Mouse (Mus musculus): Measurements from ENCODE around the gene Lrrc49. TPM values are rescaled to one million over a fixed set of nuclear protein-coding genes. Genes with fewer than 3 reads are reported as not detected.

Lrrc49 gene
- polyA plus RNA-seq, 1 experiment = 0.54 TPM

DNA sequence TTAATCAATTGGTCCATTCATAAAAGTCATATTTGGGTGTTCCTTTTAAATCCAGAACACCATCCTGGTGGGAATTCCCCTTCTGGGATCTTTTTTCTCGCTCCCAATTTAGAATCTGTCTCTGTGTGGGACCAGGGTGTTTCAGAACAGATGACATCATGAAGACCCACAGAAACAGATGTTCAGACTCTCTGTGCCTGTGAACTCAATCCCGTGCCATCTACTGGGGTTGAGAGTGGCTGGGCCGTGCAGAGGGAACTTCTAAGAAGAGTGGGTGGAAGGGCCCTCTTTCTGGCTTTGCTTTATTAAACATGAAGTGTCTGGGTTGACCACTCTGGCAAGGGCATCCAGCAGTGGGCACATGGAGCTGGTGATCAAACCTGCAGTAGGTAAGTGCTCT lies 129.5 kb downstream of the Lrrc49 start:
- Histone ChIP-seq H3K4me1 (peaks cover 11% of the 10 kb centered on the region), H3K9me3 (no peaks in the 10 kb centered on the region), H3K27me3 (replicated peaks) (peaks cover 41% of the 10 kb centered on the region), H3K36me3 (replicated peaks; ENCODE audit: low read length) (no peaks in the 10 kb centered on the region), H3K4me3 (replicated peaks) (no peak overlapping the region)
- TF ChIP-seq GATA1 (IDR thresholded peaks at IDR 0.05; ENCODE audit: borderline replicate concordance, low read length) (no peak), FLI1 (IDR thresholded peaks at IDR 0.05; ENCODE audit: low read length) (no peak)

DNA sequence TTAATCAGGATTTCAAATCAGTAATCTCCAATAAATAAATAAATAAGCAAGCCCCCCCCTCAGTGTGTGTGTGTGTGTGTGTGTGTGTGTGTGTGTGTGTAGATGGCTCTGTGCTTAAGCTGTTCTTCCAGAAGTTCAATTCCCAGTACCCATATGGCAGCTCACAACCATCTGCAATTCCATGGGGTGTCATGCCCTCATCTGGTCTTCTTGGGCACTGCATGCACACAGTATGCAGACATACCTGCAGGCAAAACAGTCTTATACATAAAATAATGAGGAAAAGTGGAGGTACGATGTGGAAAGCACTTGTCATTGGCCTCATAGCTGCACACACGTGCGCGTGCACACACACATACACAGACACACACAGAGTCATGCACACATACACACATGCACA lies 136.7 kb downstream of the Lrrc49 start:
- Histone ChIP-seq H3K36me3 (replicated peaks; ENCODE audit: low read length) (no peaks in the 10 kb centered on the region), H3K4me1 (peaks cover 8% of the 10 kb centered on the region), H3K4me3 (replicated peaks) (no peak overlapping the region), H3K27me3 (replicated peaks) (peaks cover 12% of the 10 kb centered on the region), H3K9me3 (no peaks in the 10 kb centered on the region)
- TF ChIP-seq FLI1 (IDR thresholded peaks at IDR 0.05; ENCODE audit: low read length) (no peak), GATA1 (IDR thresholded peaks at IDR 0.05; ENCODE audit: borderline replicate concordance, low read length) (no peak)

DNA sequence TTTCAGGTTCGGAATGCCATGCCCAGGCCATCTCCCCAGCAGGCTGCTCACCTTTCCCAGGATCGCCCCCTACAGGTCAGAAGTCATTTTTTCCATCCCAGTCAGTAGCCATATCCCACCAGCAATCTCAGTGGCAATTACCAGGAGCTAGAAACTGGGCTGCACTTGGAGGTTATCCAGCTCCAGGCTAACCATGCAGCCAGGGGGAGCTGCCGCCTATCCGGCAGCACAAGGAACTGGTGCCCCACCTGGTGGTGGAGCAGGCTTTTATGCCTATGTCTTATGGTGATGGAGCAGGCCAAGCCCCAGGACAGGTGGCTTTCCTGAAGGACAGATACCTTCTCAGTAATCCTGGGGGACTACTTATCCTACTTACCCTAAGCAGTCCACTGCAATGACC lies 139.8 kb downstream of the Lrrc49 start:
- Histone ChIP-seq H3K27me3 (replicated peaks) (peaks cover 5% of the 10 kb centered on the region), H3K4me1 (peaks cover 36% of the 10 kb centered on the region), H3K9me3 (no peaks in the 10 kb centered on the region), H3K36me3 (replicated peaks; ENCODE audit: low read length) (no peaks in the 10 kb centered on the region), H3K4me3 (replicated peaks) (no peak overlapping the region)
- TF ChIP-seq FLI1 (IDR thresholded peaks at IDR 0.05; ENCODE audit: low read length) (no peak), GATA1 (IDR thresholded peaks at IDR 0.05; ENCODE audit: borderline replicate concordance, low read length) (no peak)

DNA sequence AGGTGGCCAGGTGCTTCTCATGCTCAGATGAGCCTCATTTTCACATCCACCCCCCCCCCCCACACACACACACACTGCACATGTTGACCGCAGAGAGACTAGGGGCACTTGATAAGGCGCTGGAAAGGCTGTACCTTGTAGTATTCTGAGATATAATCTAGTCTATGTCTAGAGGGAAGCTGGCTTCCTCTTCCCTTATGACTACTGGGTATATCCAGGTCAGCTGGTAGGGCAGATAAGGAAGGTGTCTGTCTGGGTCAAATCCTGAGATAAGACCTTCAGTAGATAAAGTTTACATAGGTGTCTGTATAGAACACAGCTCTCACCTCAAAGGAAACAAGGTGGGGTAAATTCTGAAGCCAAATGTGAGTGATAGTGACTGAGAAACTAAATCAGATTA lies 141.8 kb downstream of the Lrrc49 start:
- H3K27me3 ChIP-seq (replicated peaks) = peaks cover 3% of the 10 kb centered on the region
- no peaks in the 10 kb centered on the region for H3K36me3 ChIP-seq (replicated peaks; ENCODE audit: low read length)
- peaks cover 48% of the 10 kb centered on the region for H3K4me1 ChIP-seq
- peak overlapping the region; percentile 33 for H3K4me3 ChIP-seq (replicated peaks)
- no peaks in the 10 kb centered on the region for H3K9me3 ChIP-seq
- TF ChIP-seq FLI1 (IDR thresholded peaks at IDR 0.05; ENCODE audit: low read length) (no peak), GATA1 (IDR thresholded peaks at IDR 0.05; ENCODE audit: borderline replicate concordance, low read length) (no peak)

DNA sequence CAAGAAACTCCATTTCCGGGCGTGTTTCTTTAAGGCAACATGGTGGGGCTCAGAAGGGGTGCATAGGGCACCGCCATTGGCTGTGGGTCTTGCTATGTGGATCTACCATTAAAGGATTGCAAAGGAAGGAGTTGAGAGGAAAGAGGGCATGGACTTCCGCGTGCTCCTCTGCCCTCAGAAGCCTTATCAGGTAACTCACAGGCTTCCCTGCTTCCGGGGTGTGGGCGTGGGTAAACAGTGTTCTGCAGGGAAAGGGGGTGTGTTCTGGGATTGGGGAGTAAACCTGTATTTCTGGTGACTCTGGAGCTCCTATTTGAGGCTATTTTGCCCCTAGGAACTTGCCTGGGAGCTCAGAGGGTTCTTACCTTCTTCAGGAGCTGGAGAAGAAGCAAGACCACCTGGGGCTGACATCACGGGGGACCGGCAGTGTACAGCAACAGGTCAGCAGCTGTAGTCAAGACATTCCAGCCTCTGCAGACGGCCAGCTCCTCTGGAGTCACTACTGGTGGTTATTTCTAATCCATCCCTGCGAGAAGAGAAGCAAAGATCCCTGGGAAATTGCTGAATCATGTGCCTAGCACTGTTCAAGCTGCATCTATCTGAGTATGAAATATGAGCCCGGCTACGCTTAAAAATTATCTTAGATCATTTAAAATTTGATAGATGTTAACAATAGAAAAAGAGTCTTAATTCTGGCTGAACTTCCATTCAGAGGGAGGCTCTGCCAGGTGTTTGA lies 142.4 kb downstream of the Lrrc49 start:
- no peaks in the 10 kb centered on the region for H3K36me3 ChIP-seq (replicated peaks; ENCODE audit: low read length)
- H3K27me3 ChIP-seq (replicated peaks) = peaks cover 3% of the 10 kb centered on the region
- peak overlapping the region; percentile 83 for H3K4me3 ChIP-seq (replicated peaks)
- TF ChIP-seq GATA1 (IDR thresholded peaks at IDR 0.05; ENCODE audit: borderline replicate concordance, low read length) = peak; percentile 36; the same call in 1 of the 3 replicates
- peak; percentile 81 for TF ChIP-seq FLI1 (IDR thresholded peaks at IDR 0.05; ENCODE audit: low read length)
- no peaks in the 10 kb centered on the region for H3K9me3 ChIP-seq
- H3K4me1 ChIP-seq = peaks cover 48% of the 10 kb centered on the region

DNA sequence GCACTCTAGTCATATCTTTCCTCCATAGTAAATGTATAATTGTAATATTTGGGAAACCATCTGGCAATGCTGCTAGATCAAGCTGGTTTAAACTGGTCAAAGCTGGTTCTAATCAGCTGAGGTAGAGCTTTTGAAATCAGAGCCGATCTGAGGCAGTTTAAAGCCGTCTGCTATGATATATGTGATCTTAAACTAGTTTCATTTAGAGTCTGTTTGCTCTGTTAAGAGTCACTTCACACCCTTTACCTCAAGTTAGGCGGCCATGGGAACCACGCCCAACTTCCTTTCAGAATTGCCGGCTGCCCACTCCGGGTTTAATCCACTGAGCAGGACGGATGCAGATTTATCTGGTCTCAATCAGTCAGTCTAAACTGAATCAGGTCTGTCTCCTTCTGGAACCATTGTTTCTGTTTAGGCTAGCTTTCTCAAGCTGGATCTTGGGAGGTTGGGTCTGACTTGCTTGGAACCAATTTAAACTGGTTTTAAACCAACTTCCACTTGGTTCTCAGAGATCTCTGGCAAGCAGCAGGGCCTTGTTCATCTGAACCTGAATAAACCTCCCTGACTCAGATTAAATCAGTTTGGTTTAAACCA lies 144.4 kb downstream of the Lrrc49 start:
- Histone ChIP-seq H3K4me3 (replicated peaks) (no peak overlapping the region), H3K27me3 (replicated peaks) (peaks cover 3% of the 10 kb centered on the region), H3K9me3 (no peaks in the 10 kb centered on the region), H3K36me3 (replicated peaks; ENCODE audit: low read length) (no peaks in the 10 kb centered on the region), H3K4me1 (peaks cover 48% of the 10 kb centered on the region)
- TF ChIP-seq GATA1 (IDR thresholded peaks at IDR 0.05; ENCODE audit: borderline replicate concordance, low read length) = no peak
- TF ChIP-seq FLI1 (IDR thresholded peaks at IDR 0.05; ENCODE audit: low read length) = no peak

DNA sequence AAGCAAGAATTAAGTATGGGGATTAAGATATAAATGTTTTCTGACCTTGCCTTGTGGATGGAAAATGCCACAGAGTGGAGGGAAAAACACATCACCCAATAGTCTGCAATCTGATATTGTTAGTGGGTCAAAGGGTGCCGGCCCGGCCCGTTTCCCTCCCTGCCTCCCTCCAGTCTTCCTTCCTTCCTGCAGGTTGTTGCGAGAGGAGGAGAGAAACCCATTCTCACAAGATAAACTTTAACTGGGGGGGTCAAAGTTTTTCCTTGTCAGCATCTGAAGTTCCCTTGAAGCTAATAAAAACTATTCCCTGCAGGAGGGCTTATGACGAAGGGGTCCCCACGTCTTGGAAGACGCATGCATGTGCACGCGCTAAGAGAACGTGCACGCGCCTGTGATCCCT lies 157.6 kb downstream of the Lrrc49 start:
- Histone ChIP-seq H3K4me1 (peaks cover 41% of the 10 kb centered on the region), H3K36me3 (replicated peaks; ENCODE audit: low read length) (no peaks in the 10 kb centered on the region), H3K4me3 (replicated peaks) (no peak overlapping the region), H3K9me3 (no peaks in the 10 kb centered on the region), H3K27me3 (replicated peaks) (peaks cover 8% of the 10 kb centered on the region)
- no peak for TF ChIP-seq FLI1 (IDR thresholded peaks at IDR 0.05; ENCODE audit: low read length)
- no peak for TF ChIP-seq GATA1 (IDR thresholded peaks at IDR 0.05; ENCODE audit: borderline replicate concordance, low read length)

DNA sequence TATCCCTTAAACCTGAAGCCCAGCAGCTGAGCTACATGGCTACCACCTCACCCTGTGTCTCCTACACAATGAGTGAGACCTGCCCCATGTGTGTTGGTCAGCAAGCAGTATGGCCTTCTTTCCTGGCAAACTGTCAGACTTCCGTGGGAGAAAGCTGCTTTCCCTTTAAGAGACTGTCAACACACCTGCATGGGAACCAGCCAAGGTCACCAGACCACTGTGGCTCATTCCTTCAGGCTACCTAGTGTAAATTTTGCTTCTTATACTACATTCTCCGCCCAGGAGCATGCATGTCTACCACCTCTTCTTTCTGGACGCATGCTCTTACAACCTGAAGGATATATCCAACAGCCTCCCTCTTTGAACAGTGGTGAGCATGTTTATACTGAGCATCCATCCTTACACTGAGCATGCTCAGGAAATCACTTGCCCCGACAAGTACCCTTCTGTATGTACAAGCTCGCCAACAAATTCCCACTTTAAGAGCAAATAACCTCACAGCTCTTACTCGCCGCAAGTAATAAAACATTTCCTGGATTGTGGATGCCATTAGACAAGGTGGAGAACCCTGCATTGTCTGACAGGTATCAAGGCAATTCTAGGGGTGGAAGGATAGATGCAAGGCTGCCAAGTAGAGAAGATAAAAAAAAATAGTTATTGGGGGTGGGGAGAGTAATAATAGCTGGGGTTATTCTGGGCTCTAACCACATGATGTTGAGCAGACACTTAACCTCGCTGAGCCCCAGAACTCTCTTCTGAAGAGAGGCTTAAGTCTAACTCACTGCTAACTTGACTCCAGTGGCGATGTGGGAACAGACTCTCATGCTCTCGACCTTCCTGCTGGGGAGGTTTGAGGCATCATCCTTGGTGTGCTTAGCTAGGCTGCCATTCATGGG lies 158.4 kb downstream of the Lrrc49 start:
- TF ChIP-seq FLI1 (IDR thresholded peaks at IDR 0.05; ENCODE audit: low read length) = no peak
- no peak for TF ChIP-seq GATA1 (IDR thresholded peaks at IDR 0.05; ENCODE audit: borderline replicate concordance, low read length)
- H3K4me3 ChIP-seq (replicated peaks) = no peak overlapping the region
- H3K9me3 ChIP-seq = no peaks in the 10 kb centered on the region
- no peaks in the 10 kb centered on the region for H3K36me3 ChIP-seq (replicated peaks; ENCODE audit: low read length)
- H3K4me1 ChIP-seq = peaks cover 41% of the 10 kb centered on the region
- peaks cover 8% of the 10 kb centered on the region for H3K27me3 ChIP-seq (replicated peaks)

DNA sequence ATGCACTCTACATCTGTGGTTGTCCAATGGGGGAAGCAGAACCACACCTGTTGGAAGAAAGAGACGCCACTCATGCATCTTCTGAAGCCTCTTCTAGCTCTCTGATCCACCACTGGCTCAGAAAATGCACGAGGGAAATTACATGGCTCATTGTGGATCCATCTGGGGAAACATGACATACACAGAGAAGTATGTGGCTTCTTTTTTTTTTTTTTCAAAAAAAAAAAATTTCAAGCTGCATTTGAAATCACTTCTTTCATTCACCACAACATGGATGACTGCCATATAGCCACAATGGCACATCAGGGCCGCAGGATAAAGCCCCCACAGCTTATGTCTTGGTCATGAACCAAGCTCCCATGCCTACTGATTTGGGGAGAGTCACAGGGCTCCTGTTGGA lies 159.7 kb downstream of the Lrrc49 start:
- no peak overlapping the region for H3K4me3 ChIP-seq (replicated peaks)
- no peaks in the 10 kb centered on the region for H3K9me3 ChIP-seq
- H3K27me3 ChIP-seq (replicated peaks) = peaks cover 9% of the 10 kb centered on the region
- no peak for TF ChIP-seq GATA1 (IDR thresholded peaks at IDR 0.05; ENCODE audit: borderline replicate concordance, low read length)
- peaks cover 41% of the 10 kb centered on the region for H3K4me1 ChIP-seq
- H3K36me3 ChIP-seq (replicated peaks; ENCODE audit: low read length) = no peaks in the 10 kb centered on the region

DNA sequence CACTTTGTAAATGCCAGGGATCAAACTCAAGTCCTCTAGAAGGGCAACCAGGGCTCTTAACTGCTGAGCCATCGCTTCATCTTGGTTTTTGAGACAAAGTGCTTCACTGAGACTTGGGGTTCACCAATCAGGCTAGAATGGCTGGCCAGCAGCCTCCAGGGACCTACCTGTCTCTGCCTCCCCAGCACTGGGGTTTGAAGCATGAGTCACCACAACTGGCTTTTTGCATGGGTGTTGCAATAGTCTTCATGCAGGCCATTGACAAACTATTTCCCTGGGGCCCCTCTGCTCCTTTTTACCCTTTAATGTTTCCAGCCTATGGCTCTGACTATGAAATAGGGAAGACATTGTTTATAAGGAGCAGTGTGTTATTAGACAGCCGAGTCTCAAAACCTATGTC lies 160.1 kb downstream of the Lrrc49 start:
- Histone ChIP-seq H3K4me1 (peaks cover 41% of the 10 kb centered on the region), H3K27me3 (replicated peaks) (peaks cover 11% of the 10 kb centered on the region)

More for the DNA sequence above, 160.1 kb downstream of the Lrrc49 start:
- no peak overlapping the region for H3K4me3 ChIP-seq (replicated peaks)
- no peak for TF ChIP-seq GATA1 (IDR thresholded peaks at IDR 0.05; ENCODE audit: borderline replicate concordance, low read length)
- no peak for TF ChIP-seq FLI1 (IDR thresholded peaks at IDR 0.05; ENCODE audit: low read length)
- H3K9me3 ChIP-seq = no peaks in the 10 kb centered on the region
- H3K36me3 ChIP-seq (replicated peaks; ENCODE audit: low read length) = no peaks in the 10 kb centered on the region

Measured in megakaryocyte, embryonic 14.5 days (primary cell).